Mouse (Mus musculus) forebrain, embryonic 11.5 days (tissue): Measurements from ENCODE around the gene Slc2a1. TPM values are rescaled to one million over a fixed set of nuclear protein-coding genes. Genes with fewer than 3 reads are reported as not detected.

Experiments used
- ATAC-seq: fragments of 200-750 bp; cut with Nextera tagmentation; replicated peaks from 2 replicates; pipeline ENCODE4 v1.8.0; 2017; ENCODE audit warnings: moderate TSS enrichment; ENCODE audit not compliant: low FRiP score
- DNase-seq: peaks from one replicate; pipeline ENCODE4 v3.0.0-alpha.2; 2017; ENCODE audit warnings: low spot score
- H3K27ac ChIP-seq: fragments of 300-500 bp; sonication (generic); 2 replicates; pipeline ENCODE4 v1.5.1; 2014; ENCODE audit warnings: low read depth, low read length
- H3K27me3 ChIP-seq: fragments of 300-500 bp; sonication (generic); 2 replicates; pipeline ENCODE4 v1.6.1; 2014; ENCODE audit warnings: mild to moderate bottlenecking, low read length, mixed read lengths; ENCODE audit not compliant: control insufficient read depth, insufficient read depth
- H3K36me3 ChIP-seq: fragments of 300-500 bp; sonication (generic); 2 replicates; pipeline ENCODE4 v1.6.1; 2014; ENCODE audit warnings: mild to moderate bottlenecking, low read length, moderate library complexity, mixed read lengths; ENCODE audit not compliant: control insufficient read depth, insufficient read depth
- H3K4me1 ChIP-seq: fragments of 300-500 bp; sonication (generic); replicated peaks from 2 replicates; pipeline ENCODE4 v1.6.1; 2014; ENCODE audit warnings: low read length, mixed read lengths; ENCODE audit not compliant: control insufficient read depth, insufficient read depth
- H3K4me2 ChIP-seq: fragments of 300-500 bp; sonication (generic); 2 replicates; pipeline ENCODE4 v1.6.1; 2014; ENCODE audit warnings: low read depth, mild to moderate bottlenecking, low read length, moderate library complexity, mixed read lengths; ENCODE audit not compliant: severe bottlenecking
- H3K4me3 ChIP-seq: fragments of 300-500 bp; sonication (generic); 2 replicates; pipeline ENCODE4 v1.5.1; 2014; ENCODE audit warnings: low read depth, low read length
- H3K9ac ChIP-seq: fragments of 300-500 bp; sonication (generic); 2 replicates; pipeline ENCODE4 v1.6.1; 2014; ENCODE audit warnings: low read length
- H3K9me3 ChIP-seq: fragments of 300-500 bp; sonication (generic); 2 replicates; pipeline ENCODE4 v1.6.1; 2016; ENCODE audit warnings: low read length, mixed read lengths; ENCODE audit not compliant: control insufficient read depth
- WGBS: fragments of 180-500 bp; shearing (Covaris S2); extraction: QIAGEN DNeasy Blood & Tissue Kit; methylation state at CpG from one replicate; pipeline ENCODE4 v1.1.7; 2014; 5-methylcytosine and 5-hydroxymethylcytosine counted together
- polyA plus RNA-seq: library from polyadenylated mRNA; unstranded; fragments of >200 nt; fragmentation: Nextera tagmentation; extraction: Ambion mirVana; gene quantifications from 2 replicates; pipeline ENCODE4 v1.2.1, GENCODE M21; 2014

Slc2a1 gene
- polyA plus RNA-seq, result 171 and 181 TPM in 2 replicates

DNA sequence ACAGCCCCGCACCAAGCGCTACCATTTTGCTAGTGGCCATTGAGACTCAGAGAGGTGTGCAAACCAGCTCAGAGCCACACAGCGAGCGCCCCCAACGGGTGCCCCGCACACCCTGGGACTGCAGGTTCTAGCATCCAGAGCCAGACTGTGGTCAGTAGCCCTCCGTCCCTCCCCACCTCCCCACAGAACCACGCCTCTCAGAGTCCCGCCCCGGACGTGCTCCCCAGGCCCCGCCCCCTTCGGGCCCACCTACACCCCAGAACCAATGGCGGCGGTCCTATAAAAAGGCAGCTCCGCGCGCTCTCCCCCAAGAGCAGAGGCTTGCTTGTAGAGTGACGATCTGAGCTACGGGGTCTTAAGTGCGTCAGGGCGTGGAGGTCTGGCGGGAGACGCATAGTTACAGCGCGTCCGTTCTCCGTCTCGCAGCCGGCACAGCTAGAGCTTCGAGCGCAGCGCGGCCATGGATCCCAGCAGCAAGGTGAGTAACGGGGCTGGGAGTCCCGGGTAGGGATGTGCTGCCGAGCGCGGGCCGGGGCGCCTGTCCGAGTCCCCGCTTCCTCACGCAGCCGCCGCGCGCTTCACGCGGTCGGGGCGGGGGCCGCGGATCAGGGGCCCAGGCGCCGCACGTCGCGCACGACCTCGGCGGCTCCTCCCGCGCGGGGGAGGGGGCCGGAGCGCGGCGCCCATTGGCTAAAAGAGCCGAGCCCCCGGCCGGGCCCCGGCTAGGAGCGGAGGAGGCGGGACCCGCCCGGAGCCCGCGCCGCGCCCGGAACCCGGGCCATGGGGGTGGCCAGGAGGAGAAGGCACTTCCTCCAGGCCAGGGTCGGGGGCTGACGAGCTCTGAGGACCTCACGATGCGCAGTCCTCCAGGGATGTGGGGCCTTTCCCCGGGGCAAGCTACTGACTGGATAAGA is at the start of gene Slc2a1:
Gene Slc2a1, plus strand, starts transcription at position 217 of the 914 bp plus-strand sequence.
- DNase-seq, result peak; percentile 100
- ATAC-seq, result peak; percentile 95
- peak within 1 kb of the TSS; percentile 85 for H3K9ac ChIP-seq
- H3K4me1 ChIP-seq, result peaks cover 35% of the 10 kb centered on the region
- 1% methylated on average over 78 of the region's 88 CpGs for WGBS
- H3K27me3 ChIP-seq, result no peaks in the 10 kb centered on the region; the same call in 1 of the 2 replicates
- peak within 1 kb of the TSS; percentile 80 for H3K4me3 ChIP-seq
- H3K4me2 ChIP-seq, result peak within 1 kb of the TSS; percentile 82
- H3K36me3 ChIP-seq, result no peaks in the 10 kb centered on the region
- no peaks in the 10 kb centered on the region for H3K9me3 ChIP-seq
- H3K27ac ChIP-seq, result peak within 1 kb of the TSS; percentile 97

DNA sequence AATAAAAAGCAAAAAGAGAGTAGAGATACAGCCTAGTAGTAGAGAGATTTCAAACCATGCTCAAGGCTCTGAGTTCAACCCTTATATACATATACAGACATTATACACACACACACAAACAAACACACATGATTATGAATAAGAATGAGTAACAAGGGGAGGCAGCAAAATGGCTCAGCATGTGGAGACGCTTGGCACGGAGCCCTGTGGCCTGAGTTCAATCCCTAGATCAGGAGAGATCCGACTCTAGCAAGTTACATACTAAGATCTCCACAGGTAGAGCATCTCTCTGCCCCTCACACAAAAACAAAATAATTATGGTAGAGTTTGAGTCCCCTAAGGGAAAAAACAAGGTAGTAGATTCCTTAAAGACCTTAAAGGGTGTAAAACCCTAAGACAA is 41.7 kb upstream of the Slc2a1 start:
- Histone ChIP-seq H3K4me1 (peaks cover 8% of the 10 kb centered on the region), H3K4me2 (no peak overlapping the region), H3K36me3 (no peaks in the 10 kb centered on the region), H3K27me3 (no peaks in the 10 kb centered on the region), H3K4me3 (no peak overlapping the region), H3K27ac (no peak overlapping the region), H3K9ac (no peak overlapping the region), H3K9me3 (no peaks in the 10 kb centered on the region)
- DNase-seq, result no peak
- no peak for ATAC-seq
- 82% methylated on average over 3 of the region's 3 CpGs for WGBS

GRCm38 (mm10) chr4:119067204-119067603 is 41.3 kb upstream of the Slc2a1 start:
- DNase-seq (no peak), ATAC-seq (no peak)
- no peak overlapping the region for H3K4me2 ChIP-seq
- H3K9me3 ChIP-seq, result no peaks in the 10 kb centered on the region
- no peaks in the 10 kb centered on the region for H3K36me3 ChIP-seq
- peaks cover 12% of the 10 kb centered on the region for H3K4me1 ChIP-seq
- no peaks in the 10 kb centered on the region for H3K27me3 ChIP-seq
- H3K27ac ChIP-seq, result no peak overlapping the region
- no peak overlapping the region for H3K9ac ChIP-seq
- 82% methylated on average over 2 of the region's 2 CpGs for WGBS
- no peak overlapping the region for H3K4me3 ChIP-seq

DNA sequence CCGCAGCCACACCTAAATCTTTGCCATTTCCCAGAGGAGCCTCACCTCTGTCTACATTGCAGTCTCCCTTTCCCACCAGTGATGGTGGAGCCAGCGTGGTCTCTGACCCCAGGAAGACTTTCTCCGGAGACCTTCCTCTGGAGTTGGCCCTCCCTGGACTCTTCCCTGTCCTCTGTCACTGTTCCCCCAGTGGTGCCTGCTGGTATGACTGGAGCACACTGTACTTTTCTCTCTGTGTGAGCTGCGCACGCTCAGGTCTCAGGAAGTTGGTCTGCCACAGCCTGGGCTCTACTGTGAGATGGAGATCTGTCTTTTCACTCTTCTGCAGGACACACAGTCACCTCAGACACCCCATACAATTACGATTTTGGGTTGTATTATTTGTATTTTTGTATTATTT is 39.6 kb upstream of the Slc2a1 start:
- H3K9me3 ChIP-seq, result no peaks in the 10 kb centered on the region
- H3K27ac ChIP-seq, result no peak overlapping the region
- H3K36me3 ChIP-seq, result no peaks in the 10 kb centered on the region
- ATAC-seq (no peak), DNase-seq (peak; percentile 63)
- H3K4me2 ChIP-seq, result no peak overlapping the region
- 73% methylated on average over 6 of the region's 6 CpGs for WGBS
- H3K9ac ChIP-seq, result no peak overlapping the region
- no peak overlapping the region for H3K4me3 ChIP-seq
- no peaks in the 10 kb centered on the region for H3K27me3 ChIP-seq
- peaks cover 24% of the 10 kb centered on the region for H3K4me1 ChIP-seq

DNA sequence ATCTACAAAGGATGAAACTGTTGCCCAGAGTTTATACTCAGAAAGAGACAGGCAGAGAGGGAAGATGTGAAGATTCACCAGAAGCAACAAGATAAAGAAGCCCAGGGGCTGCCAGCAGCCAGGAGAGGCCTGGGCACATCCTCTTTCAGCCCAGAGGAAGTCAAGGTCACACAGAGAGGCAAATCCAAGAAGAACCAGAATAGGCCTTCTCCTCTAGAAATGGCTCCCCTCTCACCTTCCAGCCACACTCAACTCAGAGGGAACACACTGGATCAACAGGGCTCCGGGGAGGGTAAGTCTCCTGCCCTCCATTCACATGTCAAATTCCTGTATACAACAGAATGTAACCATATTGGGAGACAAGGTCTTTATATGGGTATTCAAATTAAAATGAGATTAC is 38.3 kb upstream of the Slc2a1 start:
- no peaks in the 10 kb centered on the region for H3K36me3 ChIP-seq
- no peaks in the 10 kb centered on the region for H3K9me3 ChIP-seq
- H3K4me1 ChIP-seq, result peaks cover 24% of the 10 kb centered on the region
- no peak for DNase-seq
- H3K9ac ChIP-seq, result no peak overlapping the region
- H3K4me3 ChIP-seq, result no peak overlapping the region
- H3K27me3 ChIP-seq, result no peaks in the 10 kb centered on the region
- no peak overlapping the region for H3K4me2 ChIP-seq
- WGBS, result 21% methylated on average over 1 of the region's 1 CpGs
- H3K27ac ChIP-seq, result no peak overlapping the region; the same call in 1 of the 2 replicates
- no peak for ATAC-seq

DNA sequence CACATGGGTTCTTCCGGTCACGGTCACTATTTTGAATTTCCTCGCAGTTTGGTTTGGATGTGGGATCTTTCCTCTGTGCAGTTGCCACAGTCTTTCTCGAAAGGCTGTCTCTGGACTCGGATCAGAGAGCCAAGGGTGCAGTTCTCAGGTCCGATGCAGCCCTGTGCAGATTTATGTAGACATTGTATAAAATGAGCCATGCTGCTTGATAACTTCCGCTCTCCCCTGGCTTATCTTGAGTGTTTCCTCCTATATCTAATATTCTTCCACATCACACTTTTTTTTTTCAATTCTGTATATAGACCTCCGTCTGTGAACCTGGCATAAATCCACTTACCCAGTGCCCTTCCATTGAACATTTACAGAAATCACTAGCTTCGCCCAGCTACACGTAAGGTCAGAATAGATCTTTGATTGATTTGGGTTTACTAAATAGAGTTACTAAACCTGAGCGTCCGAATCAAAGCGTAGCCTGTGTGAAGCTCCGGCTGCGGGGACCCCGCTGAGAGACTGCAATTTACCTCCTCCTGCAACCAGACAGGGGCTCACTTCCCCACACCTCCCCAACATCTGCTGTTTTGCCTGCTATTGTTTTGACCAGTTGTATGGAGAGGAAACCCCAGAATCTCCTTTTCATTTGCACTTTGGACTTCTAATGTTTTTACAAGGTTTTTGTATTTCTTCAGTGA is 37.4 kb upstream of the Slc2a1 start:
- peak overlapping the region; percentile 71 for H3K27ac ChIP-seq
- ATAC-seq (no peak), DNase-seq (peak; percentile 56)
- WGBS, result 12% methylated on average over 16 of the region's 16 CpGs
- H3K4me2 ChIP-seq, result peak overlapping the region; percentile 49
- no peaks in the 10 kb centered on the region for H3K27me3 ChIP-seq
- peaks cover 24% of the 10 kb centered on the region for H3K4me1 ChIP-seq
- no peaks in the 10 kb centered on the region for H3K9me3 ChIP-seq
- peak overlapping the region; percentile 8; the same call in 1 of the 2 replicates for H3K9ac ChIP-seq
- no peaks in the 10 kb centered on the region for H3K36me3 ChIP-seq
- H3K4me3 ChIP-seq, result no peak overlapping the region

GRCm38 (mm10) chr4:119071648-119072362 is 36.7 kb upstream of the Slc2a1 start:
- DNase-seq (peak; percentile 62), ATAC-seq (0 out of 2 replicates have a peak, but pooled peaks have one; percentile 19)
- no peaks in the 10 kb centered on the region for H3K27me3 ChIP-seq
- WGBS, result 2% methylated on average over 19 of the region's 19 CpGs
- H3K36me3 ChIP-seq, result no peaks in the 10 kb centered on the region
- H3K9ac ChIP-seq, result peak overlapping the region; percentile 49
- H3K4me3 ChIP-seq, result no peak overlapping the region
- no peaks in the 10 kb centered on the region for H3K9me3 ChIP-seq
- peaks cover 24% of the 10 kb centered on the region for H3K4me1 ChIP-seq
- H3K4me2 ChIP-seq, result peak overlapping the region; percentile 49
- H3K27ac ChIP-seq, result peak overlapping the region; percentile 71

DNA sequence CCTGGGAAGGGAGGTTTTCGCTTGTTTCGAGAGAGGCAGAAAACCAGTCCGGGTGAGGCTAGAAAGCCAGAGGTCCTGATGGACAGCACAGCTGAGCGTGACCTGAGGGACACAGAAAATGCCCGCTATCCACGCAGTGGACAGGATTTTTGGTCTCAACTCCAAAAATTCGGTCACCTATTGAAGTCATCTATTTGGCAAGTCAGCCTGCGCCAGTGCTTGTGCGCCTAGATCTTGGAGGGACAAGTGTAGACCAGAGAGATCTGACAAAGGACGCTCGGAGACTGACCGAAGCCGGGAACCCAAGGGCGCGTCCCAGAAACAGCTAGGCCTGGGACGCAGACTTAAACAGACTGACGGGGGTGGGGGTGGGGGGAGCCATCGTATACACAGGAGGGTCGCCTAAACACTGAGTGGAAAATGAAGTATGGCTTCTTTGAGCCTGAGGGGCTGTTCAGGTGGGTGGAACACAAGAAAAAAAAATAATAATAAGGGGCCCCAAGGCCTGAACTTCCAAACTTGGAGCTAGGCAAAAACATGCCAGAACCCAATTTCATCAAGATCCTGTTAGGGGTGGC is 36.1 kb upstream of the Slc2a1 start:
- ATAC-seq, result peak; percentile 22; the same call in 1 of the 2 replicates
- Histone ChIP-seq H3K4me3 (peak overlapping the region; percentile 15; the same call in 1 of the 2 replicates), H3K27me3 (no peaks in the 10 kb centered on the region), H3K4me1 (peaks cover 24% of the 10 kb centered on the region), H3K27ac (peak overlapping the region; percentile 71), H3K36me3 (no peaks in the 10 kb centered on the region), H3K9me3 (no peaks in the 10 kb centered on the region), H3K9ac (peak overlapping the region; percentile 49), H3K4me2 (peak overlapping the region; percentile 49)
- 8% methylated on average over 19 of the region's 19 CpGs for WGBS
- DNase-seq, result no peak
